Mouse (Mus musculus): ENCODE measurements around the gene Naa20. TPM values are rescaled to one million over a fixed set of nuclear protein-coding genes. Genes with fewer than 3 reads are reported as not detected.

The Naa20 gene
- polyA plus RNA-seq, 1 experiment from 2014 or later, result 136 TPM

DNA sequence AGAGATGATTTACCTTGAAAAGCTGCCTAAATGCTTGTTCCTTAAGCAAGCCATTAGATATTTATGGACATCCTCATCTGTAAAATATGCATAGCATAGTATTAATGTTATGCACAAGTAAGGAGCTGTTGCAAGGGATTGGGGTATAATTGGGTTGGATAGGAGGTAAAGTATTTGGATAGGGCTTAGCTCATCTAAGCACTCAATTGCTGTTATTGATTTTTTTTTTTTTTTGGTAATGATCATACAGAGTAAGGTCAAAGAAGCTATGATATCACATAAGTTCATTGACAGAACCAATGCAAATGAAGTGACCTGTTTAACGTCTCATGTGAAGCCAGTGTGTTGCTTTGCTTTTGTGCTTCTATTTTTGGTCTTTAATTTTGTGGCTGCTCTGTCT, 27.9 kb upstream of the Naa20 start:
- Histone ChIP-seq H3K4me3 (no peak overlapping the region), H3K4me1 (replicated peaks) (no peaks in the 10 kb centered on the region), H3K27ac (no peak overlapping the region), H3K9me3 (no peaks in the 10 kb centered on the region), H3K27me3 (ENCODE audit: insufficient read depth, poor library complexity, severe bottlenecking) (no peaks in the 10 kb centered on the region), H3K36me3 (peaks cover 3% of the 10 kb centered on the region)
- DNase-seq (ENCODE audit: low spot score), result no peak
- WGBS, result 85% methylated on average over 1 of the region's 1 CpGs

DNA sequence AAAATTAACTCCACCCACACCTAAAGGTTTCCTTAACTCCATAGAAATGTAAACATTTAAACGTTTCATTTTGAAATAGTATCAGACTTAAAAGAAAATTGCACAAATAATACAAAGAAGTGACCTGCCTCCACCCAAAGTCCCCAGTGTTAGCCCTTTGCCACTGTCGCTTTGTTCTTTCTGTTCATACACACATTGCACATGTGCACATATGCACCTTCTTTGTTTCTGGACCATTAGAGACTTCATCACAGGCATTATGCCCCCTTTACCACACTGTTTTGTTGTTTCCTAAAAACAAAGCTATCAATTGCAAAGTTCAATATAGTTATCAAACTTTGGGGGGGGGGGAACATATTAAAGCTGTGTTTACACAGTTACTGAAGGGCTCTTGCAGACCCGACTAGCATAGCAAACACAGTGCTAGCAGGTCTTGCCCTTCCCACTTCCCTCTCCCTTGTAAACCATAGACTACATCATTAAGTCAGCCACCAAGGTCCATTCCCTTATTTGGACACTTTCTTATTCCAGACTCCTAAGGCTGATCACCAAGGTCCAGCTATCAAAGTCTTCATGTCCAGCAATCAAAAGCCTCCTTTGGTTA, 26.9 kb upstream of the Naa20 start:
- DNase-seq (ENCODE audit: low spot score), result no peak
- H3K4me3 ChIP-seq, result no peak overlapping the region
- H3K9me3 ChIP-seq, result no peaks in the 10 kb centered on the region
- H3K4me1 ChIP-seq (replicated peaks), result no peaks in the 10 kb centered on the region
- no peak overlapping the region for H3K27ac ChIP-seq
- WGBS, result 76% methylated on average over 3 of the region's 3 CpGs
- H3K27me3 ChIP-seq (ENCODE audit: insufficient read depth, poor library complexity, severe bottlenecking), result no peaks in the 10 kb centered on the region
- H3K36me3 ChIP-seq, result peaks cover 11% of the 10 kb centered on the region

DNA sequence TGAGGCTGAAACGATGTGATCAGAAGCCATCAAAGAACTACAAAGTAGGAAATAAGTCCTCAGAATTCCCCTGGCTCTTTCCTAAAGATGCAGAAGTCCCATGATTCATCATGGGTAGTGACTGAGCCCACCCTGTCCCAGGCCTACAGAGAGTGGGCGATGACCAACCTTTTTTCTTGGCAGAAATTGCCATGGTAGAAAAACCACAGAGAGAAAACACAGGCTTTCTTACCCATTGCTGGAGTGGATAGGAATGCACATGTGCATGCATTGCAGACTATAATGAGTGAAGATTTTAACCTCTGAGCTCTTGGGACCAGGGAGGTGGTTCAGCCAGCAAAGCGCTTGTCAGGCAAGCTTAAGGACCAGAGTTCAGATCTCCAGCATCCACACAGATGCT, 24.7 kb upstream of the Naa20 start:
- H3K27ac ChIP-seq, result no peak overlapping the region
- no peak overlapping the region for H3K4me3 ChIP-seq
- DNase-seq (ENCODE audit: low spot score), result no peak
- no peaks in the 10 kb centered on the region for H3K27me3 ChIP-seq (ENCODE audit: insufficient read depth, poor library complexity, severe bottlenecking)
- peaks cover 19% of the 10 kb centered on the region for H3K36me3 ChIP-seq
- WGBS, result 92% methylated on average over 3 of the region's 3 CpGs
- H3K4me1 ChIP-seq (replicated peaks), result 0 out of 2 replicates have a peak, but pooled peaks cover 7% of the 10 kb centered on the region
- H3K9me3 ChIP-seq, result 0 out of 2 replicates have a peak, but pooled peaks cover 7% of the 10 kb centered on the region

DNA sequence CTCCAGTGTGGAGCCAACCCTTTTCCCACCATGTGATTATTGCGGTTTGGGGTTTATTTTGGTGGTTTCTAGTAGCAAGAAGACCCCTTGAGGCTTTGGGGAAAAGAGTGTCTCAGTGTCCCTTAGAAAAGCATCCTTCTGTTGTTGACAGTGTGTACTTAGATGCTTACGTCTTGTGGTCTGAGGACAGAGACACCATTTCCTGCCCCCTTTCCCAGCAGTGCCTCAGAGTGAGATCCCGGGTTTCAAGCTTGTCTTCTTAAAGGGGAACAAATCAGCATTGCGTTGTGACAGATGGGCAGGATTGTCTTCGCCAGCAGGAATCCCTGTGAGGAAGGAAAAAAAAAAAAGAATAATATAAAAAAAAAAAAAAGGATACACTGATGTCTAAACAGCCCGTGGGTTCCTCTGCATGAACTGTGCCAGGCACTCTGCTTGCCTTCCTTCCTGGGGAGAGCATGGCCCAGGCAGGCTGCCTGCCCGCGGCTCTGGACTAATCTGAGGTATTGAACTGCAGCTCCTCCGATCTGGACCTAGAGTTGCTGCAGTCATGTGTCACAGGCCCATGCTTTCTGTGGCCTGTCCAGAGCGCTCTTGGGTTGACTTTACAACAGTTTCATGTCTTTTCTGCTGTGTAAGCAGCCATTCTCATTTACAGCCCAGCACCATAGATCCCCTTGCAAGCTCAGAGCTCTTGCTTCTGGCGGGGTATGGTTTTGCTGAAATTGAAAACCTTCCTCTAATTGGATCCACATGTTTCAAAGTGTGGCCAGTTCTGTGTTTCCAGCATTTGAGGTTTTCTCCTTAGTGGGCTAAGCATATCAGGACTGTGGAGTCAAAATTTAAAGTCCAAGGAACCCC, 20.8 kb upstream of the Naa20 start:
- H3K27me3 ChIP-seq (ENCODE audit: insufficient read depth, poor library complexity, severe bottlenecking), result no peaks in the 10 kb centered on the region
- peaks cover 24% of the 10 kb centered on the region for H3K36me3 ChIP-seq
- no peak overlapping the region for H3K4me3 ChIP-seq
- DNase-seq (ENCODE audit: low spot score), result peak; percentile 34
- 0 out of 2 replicates have a peak, but pooled peaks cover 7% of the 10 kb centered on the region for H3K9me3 ChIP-seq
- peaks cover 26% of the 10 kb centered on the region for H3K4me1 ChIP-seq (replicated peaks)
- H3K27ac ChIP-seq, result 0 out of 2 replicates have a peak overlapping the region, but pooled peaks have one; percentile 12
- WGBS, result 65% methylated on average over 11 of the region's 11 CpGs

DNA sequence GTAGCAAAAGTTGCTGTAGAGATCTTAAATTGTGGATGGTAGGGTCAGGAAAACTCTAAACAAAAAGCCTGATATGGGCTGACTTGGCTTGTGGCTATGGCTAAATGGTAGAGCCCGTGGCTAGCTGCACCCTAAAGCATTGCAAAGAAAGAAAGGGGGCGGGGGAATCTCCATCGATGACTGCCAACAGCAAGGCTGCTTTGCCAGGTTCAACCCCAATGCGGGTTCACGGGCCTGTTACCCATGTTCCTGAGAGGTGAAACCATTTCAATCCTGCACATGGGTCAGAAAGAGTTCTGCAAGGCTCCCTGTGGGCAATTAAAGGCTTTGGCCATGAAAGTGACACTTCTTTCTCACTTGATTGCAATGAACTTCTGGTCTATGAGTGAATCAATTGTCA, 20.0 kb upstream of the Naa20 start:
- Histone ChIP-seq H3K4me1 (replicated peaks) (peaks cover 26% of the 10 kb centered on the region), H3K27ac (peak overlapping the region; percentile 23; the same call in 1 of the 2 replicates), H3K36me3 (peaks cover 24% of the 10 kb centered on the region), H3K9me3 (0 out of 2 replicates have a peak, but pooled peaks cover 7% of the 10 kb centered on the region), H3K4me3 (no peak overlapping the region), H3K27me3 (ENCODE audit: insufficient read depth, poor library complexity, severe bottlenecking) (no peaks in the 10 kb centered on the region)
- no peak for DNase-seq (ENCODE audit: low spot score)
- WGBS, result 85% methylated on average over 5 of the region's 5 CpGs

DNA sequence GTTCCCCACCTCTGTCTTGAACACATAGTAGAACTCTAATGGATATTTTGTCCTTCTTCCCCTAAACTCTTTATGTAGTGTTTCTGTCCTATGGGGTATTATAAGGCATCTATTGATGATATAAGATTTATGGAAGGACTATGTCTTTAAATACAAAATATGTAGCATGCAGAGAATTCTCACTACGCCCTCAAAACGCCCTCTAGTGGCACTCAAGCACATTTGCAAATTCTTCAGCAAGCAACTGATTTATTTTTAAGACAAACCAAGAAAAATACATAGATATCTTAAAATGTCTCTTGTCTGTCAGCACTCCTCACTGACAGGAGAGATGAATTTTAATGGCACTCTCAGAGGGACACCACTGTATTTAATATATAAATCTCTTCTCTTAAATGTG, 19.5 kb upstream of the Naa20 start:
- DNase-seq (ENCODE audit: low spot score), result no peak
- H3K27me3 ChIP-seq (ENCODE audit: insufficient read depth, poor library complexity, severe bottlenecking), result no peaks in the 10 kb centered on the region
- H3K9me3 ChIP-seq, result 0 out of 2 replicates have a peak, but pooled peaks cover 7% of the 10 kb centered on the region
- H3K27ac ChIP-seq, result no peak overlapping the region
- H3K36me3 ChIP-seq, result peaks cover 24% of the 10 kb centered on the region
- 29% methylated on average over 2 of the region's 2 CpGs for WGBS
- H3K4me1 ChIP-seq (replicated peaks), result peaks cover 26% of the 10 kb centered on the region
- H3K4me3 ChIP-seq, result no peak overlapping the region

DNA sequence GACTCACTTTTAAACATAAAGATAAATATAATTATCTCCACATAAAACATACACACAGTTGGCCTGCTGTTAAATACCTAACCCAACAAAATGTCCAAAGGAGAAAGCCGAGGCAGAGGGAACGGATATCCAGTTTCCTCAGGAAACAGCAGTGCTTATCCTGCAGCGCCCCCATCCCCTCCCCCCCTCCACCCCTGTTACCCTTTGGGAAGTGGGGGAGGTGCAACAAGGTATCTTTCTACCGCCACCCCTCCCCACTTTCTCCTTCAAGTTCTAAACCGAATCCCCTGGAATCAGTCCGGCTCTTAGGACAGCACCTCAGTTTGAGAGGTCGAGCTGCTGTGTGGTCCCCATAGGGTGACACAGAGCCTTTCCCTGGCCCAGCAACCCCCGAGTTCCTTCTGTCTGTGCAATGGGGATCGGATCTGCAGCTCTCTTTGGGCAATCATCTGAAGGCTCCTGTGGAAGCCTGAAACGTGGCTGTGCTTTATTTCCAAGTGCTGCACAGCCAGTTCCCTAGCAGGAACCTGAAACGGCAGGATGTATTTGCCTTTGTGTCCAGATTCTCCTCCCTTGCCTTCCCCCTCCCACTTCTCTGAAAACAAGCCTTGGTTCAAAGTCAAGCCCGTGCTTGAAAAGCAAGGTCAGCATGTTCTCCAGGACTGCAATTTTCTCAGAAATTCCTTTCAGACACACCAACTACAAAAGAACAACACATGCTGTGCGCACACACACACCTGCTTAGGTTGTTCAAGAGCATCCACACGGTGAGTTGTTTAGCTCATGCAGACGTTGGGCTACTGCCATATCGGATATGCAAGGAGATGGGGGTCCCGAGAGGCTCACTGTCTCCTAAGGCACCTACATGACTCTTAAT, 17.6 kb upstream of the Naa20 start:
- peak; percentile 25 for DNase-seq (ENCODE audit: low spot score)
- 38% methylated on average over 17 of the region's 17 CpGs for WGBS
- Histone ChIP-seq H3K36me3 (peaks cover 17% of the 10 kb centered on the region), H3K27ac (peak overlapping the region; percentile 85), H3K4me3 (no peak overlapping the region), H3K4me1 (replicated peaks) (peaks cover 33% of the 10 kb centered on the region), H3K9me3 (0 out of 2 replicates have a peak, but pooled peaks cover 7% of the 10 kb centered on the region), H3K27me3 (ENCODE audit: insufficient read depth, poor library complexity, severe bottlenecking) (no peaks in the 10 kb centered on the region)

DNA sequence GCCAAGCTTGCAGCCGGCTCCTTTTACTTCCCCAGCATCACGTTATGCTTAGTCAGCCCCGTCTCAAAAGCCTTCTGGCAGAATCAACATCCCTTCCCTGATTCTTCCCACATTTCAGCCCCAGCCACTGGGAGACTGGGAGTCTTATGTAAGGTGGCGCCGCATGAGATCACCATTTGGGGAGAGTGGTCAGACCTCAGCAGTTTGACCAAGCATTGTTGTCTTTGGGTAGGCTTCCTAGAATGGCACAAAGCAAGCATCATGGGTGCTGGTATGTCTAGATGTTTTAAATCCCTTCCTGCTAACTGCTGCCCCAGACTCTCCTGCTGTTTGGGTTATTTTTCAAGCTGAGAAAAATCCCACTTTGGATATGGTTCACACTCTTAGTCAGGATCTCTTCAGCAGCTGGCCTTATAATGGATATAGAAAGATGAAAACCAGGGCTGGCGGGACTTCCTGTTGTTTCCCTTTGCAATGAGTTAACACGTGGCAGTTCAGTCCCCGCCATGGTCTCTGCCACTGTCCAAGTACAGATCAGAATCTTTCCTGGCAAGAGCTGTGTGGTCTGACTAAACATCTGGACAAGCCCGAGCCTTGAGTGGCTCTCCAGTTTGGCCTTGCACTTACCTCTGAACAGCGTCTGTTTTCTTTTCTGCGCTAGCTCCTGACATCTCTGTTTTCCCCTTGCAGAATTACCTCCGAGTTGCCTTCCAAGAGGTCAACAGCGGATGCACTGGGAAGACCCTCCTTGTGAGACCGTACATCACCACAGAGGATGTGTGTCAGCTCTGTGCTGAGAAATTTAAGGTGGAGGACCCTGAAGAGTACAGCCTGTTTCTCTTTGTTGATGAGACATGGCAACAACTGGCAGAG, 16.8 kb upstream of the Naa20 start:
- no peak for DNase-seq (ENCODE audit: low spot score)
- Histone ChIP-seq H3K36me3 (peaks cover 11% of the 10 kb centered on the region), H3K27me3 (ENCODE audit: insufficient read depth, poor library complexity, severe bottlenecking) (no peaks in the 10 kb centered on the region), H3K27ac (peak overlapping the region; percentile 85), H3K4me1 (replicated peaks) (peaks cover 33% of the 10 kb centered on the region), H3K4me3 (no peak overlapping the region), H3K9me3 (0 out of 2 replicates have a peak, but pooled peaks cover 5% of the 10 kb centered on the region)
- 72% methylated on average over 14 of the region's 14 CpGs for WGBS

DNA sequence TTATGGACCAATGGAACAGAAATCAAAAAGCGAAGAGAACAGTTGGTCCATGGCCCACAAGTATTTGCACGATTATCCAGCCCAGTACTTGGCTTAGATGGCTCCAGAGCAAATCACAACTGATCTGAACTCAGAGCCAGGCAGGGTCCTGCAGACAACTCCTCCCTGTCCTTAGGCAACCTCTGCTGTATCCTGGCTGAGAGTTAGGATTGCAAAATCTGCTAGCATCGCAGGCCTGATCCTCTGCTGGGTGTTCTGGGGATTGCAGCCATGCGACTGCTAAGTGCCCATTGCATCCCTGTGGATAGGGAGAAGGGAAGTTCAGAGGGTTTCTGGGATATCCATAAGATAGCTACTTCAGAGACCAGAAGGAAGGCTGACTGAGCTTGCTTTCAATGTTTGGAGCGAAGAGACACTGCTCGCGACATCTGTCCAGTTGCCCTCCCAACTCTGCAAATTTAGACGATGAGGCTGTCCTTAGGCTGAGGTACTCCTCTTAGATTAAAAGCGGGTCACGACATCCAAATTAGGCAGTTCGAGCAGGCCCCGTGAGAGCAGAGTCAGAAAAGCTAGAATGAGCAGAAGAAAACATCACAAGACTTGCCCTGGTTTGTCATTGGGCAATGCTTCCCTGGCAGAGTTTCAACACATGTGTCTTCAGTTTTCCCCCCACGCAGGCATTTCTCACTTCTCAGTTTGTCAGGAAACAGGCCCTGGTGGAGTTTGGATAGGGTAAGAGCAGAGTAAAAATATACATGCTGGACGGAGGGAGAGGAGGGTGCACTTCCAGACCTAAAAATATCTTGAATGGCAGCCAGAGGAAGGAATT, 13.7 kb upstream of the Naa20 start:
- peak; percentile 31 for DNase-seq (ENCODE audit: low spot score)
- peaks cover 5% of the 10 kb centered on the region; the same call in 1 of the 2 replicates for H3K36me3 ChIP-seq
- H3K27ac ChIP-seq, result peak overlapping the region; percentile 29; the same call in 1 of the 2 replicates
- no peaks in the 10 kb centered on the region for H3K27me3 ChIP-seq (ENCODE audit: insufficient read depth, poor library complexity, severe bottlenecking)
- 69% methylated on average over 14 of the region's 14 CpGs for WGBS
- peaks cover 25% of the 10 kb centered on the region for H3K4me1 ChIP-seq (replicated peaks)
- no peak overlapping the region for H3K4me3 ChIP-seq
- no peaks in the 10 kb centered on the region for H3K9me3 ChIP-seq

DNA sequence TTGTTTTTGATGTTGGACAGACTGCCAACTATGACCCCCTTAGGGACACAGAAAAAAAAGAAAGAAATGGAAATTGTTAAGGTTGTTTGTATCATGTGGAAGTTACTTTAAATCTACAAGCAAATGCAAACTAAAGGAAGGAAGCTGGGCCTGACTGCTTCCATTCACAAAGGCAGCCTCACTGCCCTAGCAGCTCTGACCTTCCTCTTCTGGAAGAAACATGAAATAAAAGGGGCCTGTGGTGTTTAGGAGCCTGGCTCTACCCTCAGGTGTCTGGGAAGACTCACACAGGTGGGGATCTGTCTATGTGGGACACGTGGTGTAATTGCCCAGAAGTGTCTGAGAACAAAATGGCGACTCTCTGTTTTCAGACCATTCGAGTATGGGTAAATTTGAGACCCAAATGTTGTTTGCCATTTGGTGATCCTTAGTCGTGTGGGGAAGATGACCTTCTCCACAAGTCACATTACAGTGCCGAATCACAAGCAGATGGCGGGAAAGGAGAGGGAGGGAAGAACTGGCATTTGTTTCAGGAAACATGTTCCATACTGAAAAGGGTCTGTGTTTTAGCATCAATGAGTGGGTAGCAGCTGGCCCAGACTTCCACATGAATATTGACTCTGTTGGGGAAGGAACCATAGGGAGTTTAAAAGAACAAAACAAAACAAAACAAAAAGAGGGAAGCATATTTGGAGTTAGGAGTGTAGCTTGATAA, 13.0 kb upstream of the Naa20 start:
- no peak overlapping the region for H3K4me3 ChIP-seq
- H3K36me3 ChIP-seq, result peaks cover 5% of the 10 kb centered on the region; the same call in 1 of the 2 replicates
- no peak overlapping the region; the same call in 1 of the 2 replicates for H3K27ac ChIP-seq
- H3K9me3 ChIP-seq, result no peaks in the 10 kb centered on the region
- peaks cover 18% of the 10 kb centered on the region for H3K4me1 ChIP-seq (replicated peaks)
- DNase-seq (ENCODE audit: low spot score), result no peak
- H3K27me3 ChIP-seq (ENCODE audit: insufficient read depth, poor library complexity, severe bottlenecking), result no peaks in the 10 kb centered on the region
- WGBS, result 70% methylated on average over 6 of the region's 6 CpGs

DNA sequence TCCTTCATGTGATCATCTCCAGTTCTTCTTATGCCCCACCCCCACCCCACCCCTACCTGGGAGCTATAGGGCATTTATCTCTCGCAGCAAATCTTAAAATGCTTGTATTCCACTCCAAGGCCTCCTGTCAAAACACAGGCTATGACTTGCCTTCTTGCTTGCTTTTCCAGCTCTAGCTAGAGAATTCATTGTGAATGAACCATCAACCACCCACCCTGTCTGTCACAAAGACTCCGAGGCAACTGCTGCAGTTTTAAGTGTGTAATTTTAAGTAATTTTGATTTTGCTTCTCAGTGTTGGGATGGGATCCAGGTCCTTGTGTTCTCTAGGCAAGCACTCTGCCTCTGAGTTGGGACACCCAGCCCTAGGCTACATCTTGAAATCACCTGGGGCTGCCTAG, 11.3 kb upstream of the Naa20 start:
- WGBS, result 90% methylated on average over 2 of the region's 2 CpGs

More for the DNA sequence above, 11.3 kb upstream of the Naa20 start:
- Histone ChIP-seq H3K4me1 (replicated peaks) (peaks cover 7% of the 10 kb centered on the region), H3K4me3 (no peak overlapping the region), H3K36me3 (peaks cover 4% of the 10 kb centered on the region; the same call in 1 of the 2 replicates), H3K9me3 (no peaks in the 10 kb centered on the region), H3K27me3 (ENCODE audit: insufficient read depth, poor library complexity, severe bottlenecking) (no peaks in the 10 kb centered on the region), H3K27ac (no peak overlapping the region)
- no peak for DNase-seq (ENCODE audit: low spot score)
